Mouse (Mus musculus): Measurements from ENCODE around the gene Mfsd11. TPM values are rescaled to one million over a fixed set of nuclear protein-coding genes. Genes with fewer than 3 reads are reported as not detected.

Gene Mfsd11
- polyA plus RNA-seq, 1 experiment from 2014 or later, result 35.7 TPM

DNA sequence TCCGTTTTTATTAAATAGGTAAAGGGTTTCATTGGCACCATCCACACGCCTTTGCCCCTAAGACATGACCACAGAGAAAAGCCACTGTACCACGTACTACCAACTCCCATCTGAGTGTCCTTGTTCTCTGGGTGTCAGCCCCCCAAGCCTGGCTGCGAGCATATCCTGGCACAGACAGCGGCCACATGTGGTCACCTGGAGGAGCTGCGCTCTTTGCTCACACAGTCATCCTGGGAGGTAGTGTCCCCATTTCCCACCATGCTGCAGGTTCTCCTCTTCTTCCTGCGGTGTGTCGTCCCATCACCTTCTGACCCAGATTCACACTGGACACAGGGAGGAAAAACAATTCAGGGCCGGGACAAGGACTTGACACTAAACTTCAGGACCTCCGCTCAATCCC, 14.8 kb upstream of the Mfsd11 start:
- Histone ChIP-seq H3K9ac (replicated peaks; ENCODE audit: low read length) (no peak overlapping the region), H3K36me3 (replicated peaks; ENCODE audit: control insufficient read depth, insufficient read depth, low read depth, low read length) (peaks cover 14% of the 10 kb centered on the region), H3K4me2 (ENCODE audit: low read depth, low read length) (no peak overlapping the region), H3K27ac (replicated peaks; ENCODE audit: low read depth, low read length) (no peak overlapping the region), H3K9me3 (replicated peaks; ENCODE audit: control insufficient read depth, low read length) (no peaks in the 10 kb centered on the region), H3K27me3 (ENCODE audit: control insufficient read depth, insufficient read depth, low read length) (no peaks in the 10 kb centered on the region), H3K4me1 (ENCODE audit: control insufficient read depth, insufficient read depth, low read length) (no peaks in the 10 kb centered on the region; the same call in 1 of the 2 replicates), H3K4me3 (ENCODE audit: low read depth, low read length) (no peak overlapping the region)
- 94% methylated on average over 10 of the region's 10 CpGs for WGBS
- ATAC-seq (replicated peaks; ENCODE audit: insufficient number of reproducible peaks, low FRiP score, low TSS enrichment, low read depth) (no peak), DNase-seq (ENCODE audit: low spot score) (no peak)

DNA sequence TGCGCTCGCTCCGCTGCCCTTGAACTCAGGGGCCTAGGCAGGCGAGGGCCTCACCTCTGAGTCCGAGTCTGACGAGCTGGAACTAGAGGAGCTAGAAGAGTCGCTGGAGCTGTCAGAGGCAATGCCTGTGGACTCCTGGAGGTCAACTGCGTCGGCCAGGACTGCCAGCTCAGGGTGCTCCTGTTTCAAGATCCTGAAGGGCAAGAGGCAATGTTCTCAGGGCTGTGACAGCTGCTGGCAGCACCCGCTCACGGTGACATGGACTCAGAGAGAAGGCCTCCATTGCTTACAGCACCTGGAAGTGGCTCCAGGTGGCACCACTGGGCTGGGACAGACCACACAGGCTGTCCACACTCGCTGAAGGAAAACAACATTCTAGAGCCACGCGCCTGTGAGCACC, 13.3 kb upstream of the Mfsd11 start:
- peaks cover 14% of the 10 kb centered on the region for H3K36me3 ChIP-seq (replicated peaks; ENCODE audit: control insufficient read depth, insufficient read depth, low read depth, low read length)
- no peaks in the 10 kb centered on the region for H3K27me3 ChIP-seq (ENCODE audit: control insufficient read depth, insufficient read depth, low read length)
- no peak overlapping the region for H3K9ac ChIP-seq (replicated peaks; ENCODE audit: low read length)
- ATAC-seq (replicated peaks; ENCODE audit: insufficient number of reproducible peaks, low FRiP score, low TSS enrichment, low read depth) (no peak), DNase-seq (ENCODE audit: low spot score) (no peak)
- no peak overlapping the region for H3K4me2 ChIP-seq (ENCODE audit: low read depth, low read length)
- no peaks in the 10 kb centered on the region for H3K9me3 ChIP-seq (replicated peaks; ENCODE audit: control insufficient read depth, low read length)
- H3K4me3 ChIP-seq (ENCODE audit: low read depth, low read length), result no peak overlapping the region
- no peak overlapping the region for H3K27ac ChIP-seq (replicated peaks; ENCODE audit: low read depth, low read length)
- H3K4me1 ChIP-seq (ENCODE audit: control insufficient read depth, insufficient read depth, low read length), result no peaks in the 10 kb centered on the region; the same call in 1 of the 2 replicates
- 87% methylated on average over 14 of the region's 14 CpGs for WGBS

DNA sequence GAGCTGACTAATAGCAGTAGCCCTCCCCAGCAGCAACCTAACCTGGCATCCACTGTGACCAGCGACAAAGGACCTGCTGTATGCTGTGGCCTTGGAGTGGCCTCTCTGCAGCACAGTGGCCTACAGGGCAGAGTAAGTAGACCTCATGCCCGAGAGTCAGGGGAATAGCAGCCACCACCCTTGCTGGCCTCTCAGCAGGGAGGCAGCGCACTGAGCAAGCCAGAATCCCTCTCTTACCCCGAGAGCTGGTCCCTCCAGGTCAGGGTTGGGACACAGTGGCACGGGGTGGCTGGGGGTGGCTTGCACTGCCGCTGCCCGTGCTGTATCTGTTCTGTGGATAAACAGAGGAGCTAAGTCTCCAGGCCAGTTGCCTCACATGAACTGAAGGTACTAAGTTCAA, 12.6 kb upstream of the Mfsd11 start:
- DNase-seq (ENCODE audit: low spot score) (no peak), ATAC-seq (replicated peaks; ENCODE audit: insufficient number of reproducible peaks, low FRiP score, low TSS enrichment, low read depth) (no peak)
- WGBS, result 76% methylated on average over 7 of the region's 7 CpGs
- no peaks in the 10 kb centered on the region; the same call in none of the 2 replicates for H3K4me1 ChIP-seq (ENCODE audit: control insufficient read depth, insufficient read depth, low read length)
- H3K9ac ChIP-seq (replicated peaks; ENCODE audit: low read length), result no peak overlapping the region
- no peak overlapping the region for H3K27ac ChIP-seq (replicated peaks; ENCODE audit: low read depth, low read length)
- no peak overlapping the region for H3K4me2 ChIP-seq (ENCODE audit: low read depth, low read length)
- H3K36me3 ChIP-seq (replicated peaks; ENCODE audit: control insufficient read depth, insufficient read depth, low read depth, low read length), result peaks cover 11% of the 10 kb centered on the region
- no peaks in the 10 kb centered on the region for H3K27me3 ChIP-seq (ENCODE audit: control insufficient read depth, insufficient read depth, low read length)
- H3K4me3 ChIP-seq (ENCODE audit: low read depth, low read length), result no peak overlapping the region
- H3K9me3 ChIP-seq (replicated peaks; ENCODE audit: control insufficient read depth, low read length), result no peaks in the 10 kb centered on the region

DNA sequence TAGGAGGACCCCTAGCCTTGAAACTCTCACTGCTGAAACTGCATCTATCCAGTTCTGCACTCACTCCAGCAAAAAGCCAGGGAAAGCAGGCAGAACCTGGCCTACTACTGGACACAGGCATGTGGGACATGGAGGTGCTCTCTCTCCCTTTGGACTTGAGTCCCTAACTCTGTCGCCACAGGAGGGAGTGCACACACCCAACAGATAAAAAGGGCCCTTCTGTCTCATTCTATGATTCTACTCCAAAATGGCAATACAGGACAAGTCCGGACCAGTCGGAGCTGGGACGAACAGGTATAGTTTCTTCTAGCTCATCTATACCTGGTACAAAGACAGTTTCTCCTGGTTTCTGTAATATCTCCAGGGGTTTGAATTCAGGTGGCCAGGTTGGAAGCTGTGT, 11.5 kb upstream of the Mfsd11 start:
- Histone ChIP-seq H3K9me3 (replicated peaks; ENCODE audit: control insufficient read depth, low read length) (no peaks in the 10 kb centered on the region), H3K4me1 (ENCODE audit: control insufficient read depth, insufficient read depth, low read length) (no peaks in the 10 kb centered on the region; the same call in none of the 2 replicates), H3K27ac (replicated peaks; ENCODE audit: low read depth, low read length) (no peak overlapping the region), H3K9ac (replicated peaks; ENCODE audit: low read length) (no peak overlapping the region), H3K27me3 (ENCODE audit: control insufficient read depth, insufficient read depth, low read length) (no peaks in the 10 kb centered on the region), H3K4me2 (ENCODE audit: low read depth, low read length) (0 out of 2 replicates have a peak overlapping the region, but pooled peaks have one; percentile 10), H3K4me3 (ENCODE audit: low read depth, low read length) (no peak overlapping the region), H3K36me3 (replicated peaks; ENCODE audit: control insufficient read depth, insufficient read depth, low read depth, low read length) (peaks cover 11% of the 10 kb centered on the region)
- WGBS, result 87% methylated on average over 4 of the region's 4 CpGs
- DNase-seq (ENCODE audit: low spot score) (no peak), ATAC-seq (replicated peaks; ENCODE audit: insufficient number of reproducible peaks, low FRiP score, low TSS enrichment, low read depth) (no peak)

DNA sequence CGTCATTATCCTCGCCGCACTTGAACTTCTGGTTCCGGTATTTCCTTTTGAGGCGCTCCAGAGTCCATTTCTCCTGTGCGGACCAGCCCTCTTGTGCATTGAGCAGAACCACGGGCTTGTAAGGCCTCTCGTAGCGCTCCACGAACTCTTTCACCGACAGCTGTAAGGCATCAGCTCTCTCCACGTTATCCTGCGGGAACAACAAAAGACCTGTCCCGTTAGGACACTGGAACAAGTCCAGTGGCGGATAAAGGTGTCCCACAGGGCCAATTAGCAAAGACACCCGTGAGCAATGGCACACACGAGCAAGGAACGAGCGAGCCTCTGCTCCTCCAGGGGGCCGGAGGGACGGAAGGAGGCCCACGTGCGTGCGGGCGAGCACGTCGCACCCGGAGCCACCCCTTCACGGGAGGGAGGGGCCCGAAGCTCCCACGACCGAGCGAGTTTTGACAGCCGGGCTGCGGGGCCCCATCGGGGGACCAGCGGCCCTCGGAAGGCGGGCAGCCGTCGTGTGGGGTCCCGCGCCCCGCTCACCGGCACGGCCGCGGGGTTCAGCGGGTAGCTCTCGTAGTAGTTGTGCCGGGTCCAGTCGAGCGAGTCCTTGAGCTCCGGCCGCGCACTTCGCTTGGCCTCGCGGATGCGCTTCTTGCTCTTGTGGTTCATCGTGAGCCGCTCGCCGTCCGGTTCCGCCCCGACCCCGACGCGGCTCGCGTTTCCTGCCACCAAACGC, 9.5 kb upstream of the Mfsd11 start:
- Histone ChIP-seq H3K36me3 (replicated peaks; ENCODE audit: control insufficient read depth, insufficient read depth, low read depth, low read length) (no peaks in the 10 kb centered on the region; the same call in 1 of the 2 replicates), H3K4me3 (ENCODE audit: low read depth, low read length) (peak overlapping the region; percentile 83), H3K9me3 (replicated peaks; ENCODE audit: control insufficient read depth, low read length) (no peaks in the 10 kb centered on the region), H3K4me2 (ENCODE audit: low read depth, low read length) (peak overlapping the region; percentile 84), H3K4me1 (ENCODE audit: control insufficient read depth, insufficient read depth, low read length) (no peaks in the 10 kb centered on the region; the same call in none of the 2 replicates), H3K27me3 (ENCODE audit: control insufficient read depth, insufficient read depth, low read length) (no peaks in the 10 kb centered on the region), H3K27ac (replicated peaks; ENCODE audit: low read depth, low read length) (peak overlapping the region; percentile 96), H3K9ac (replicated peaks; ENCODE audit: low read length) (peak overlapping the region; percentile 89)
- under 1% methylated on average over 71 of the region's 73 CpGs for WGBS
- ATAC-seq (replicated peaks; ENCODE audit: insufficient number of reproducible peaks, low FRiP score, low TSS enrichment, low read depth), result peak; percentile 49
- peak; percentile 70 for DNase-seq (ENCODE audit: low spot score)

DNA sequence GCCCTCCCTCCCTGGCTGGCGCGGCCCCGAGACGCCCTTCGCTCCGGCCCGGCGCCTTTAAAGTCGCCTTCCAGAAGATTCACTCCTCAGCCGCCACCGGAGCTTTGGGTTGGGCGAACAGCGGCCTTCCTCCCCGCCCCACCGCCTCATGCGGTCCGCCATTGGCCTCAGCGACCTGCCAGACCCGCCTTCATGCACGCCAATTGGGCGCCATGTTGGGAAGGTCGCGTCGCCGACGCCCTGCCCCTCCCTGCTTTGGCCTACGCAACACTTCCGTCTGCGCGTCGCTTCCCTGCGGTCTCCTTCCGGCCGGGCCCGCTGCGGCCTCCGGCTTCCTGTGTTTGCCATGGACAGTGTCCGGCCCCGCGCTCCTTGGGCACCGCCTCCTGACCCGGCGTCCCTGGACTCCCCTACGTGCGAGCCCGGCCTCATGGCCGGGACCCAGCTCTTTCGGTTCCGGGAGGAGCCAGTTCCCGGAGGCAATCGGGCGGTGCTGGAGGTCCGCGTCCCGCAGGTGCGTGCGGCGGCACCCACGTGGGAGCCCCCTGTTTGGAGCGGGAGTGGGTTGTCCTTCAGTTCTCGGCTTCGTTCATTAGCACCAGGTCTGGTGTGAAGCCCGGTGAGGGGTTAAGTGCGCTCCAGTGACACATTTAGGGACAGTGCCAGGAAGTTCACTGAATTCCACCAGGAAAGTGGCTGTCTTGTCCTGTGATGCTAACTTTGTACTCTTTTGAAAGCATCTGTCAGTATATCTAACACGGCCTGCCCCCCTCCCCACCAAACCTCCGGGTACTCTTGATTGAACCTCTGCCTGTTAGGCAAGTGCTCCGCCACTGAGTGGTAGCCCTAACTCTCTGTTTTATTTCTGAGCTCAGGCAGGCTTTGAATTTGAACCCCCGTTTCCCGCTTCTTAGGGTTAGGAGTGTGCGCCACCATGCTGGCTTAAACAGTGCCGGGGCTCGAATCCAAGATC, 8.7 kb upstream of the Mfsd11 start, which contains the start of the genes Mettl23 and Jmjd6:
TSS of gene Mettl23 (plus strand) at position 18 of the 973 bp plus-strand sequence.
TSS of gene Jmjd6 (minus strand) at position 189 of the 973 bp plus-strand sequence.
- WGBS, result under 1% methylated on average over 65 of the region's 72 CpGs
- Histone ChIP-seq H3K36me3 (replicated peaks; ENCODE audit: control insufficient read depth, insufficient read depth, low read depth, low read length) (no peaks in the 10 kb centered on the region; the same call in 1 of the 2 replicates), H3K27me3 (ENCODE audit: control insufficient read depth, insufficient read depth, low read length) (no peaks in the 10 kb centered on the region), H3K9me3 (replicated peaks; ENCODE audit: control insufficient read depth, low read length) (no peaks in the 10 kb centered on the region), H3K4me1 (ENCODE audit: control insufficient read depth, insufficient read depth, low read length) (no peaks in the 10 kb centered on the region; the same call in none of the 2 replicates), H3K9ac (replicated peaks; ENCODE audit: low read length) (peak within 1 kb of the TSS; percentile 89), H3K27ac (replicated peaks; ENCODE audit: low read depth, low read length) (peak within 1 kb of the TSS; percentile 96), H3K4me2 (ENCODE audit: low read depth, low read length) (peak within 1 kb of the TSS; percentile 84), H3K4me3 (ENCODE audit: low read depth, low read length) (peak within 1 kb of the TSS; percentile 83)
- ATAC-seq (replicated peaks; ENCODE audit: insufficient number of reproducible peaks, low FRiP score, low TSS enrichment, low read depth), result peak; percentile 93
- peak; percentile 97 for DNase-seq (ENCODE audit: low spot score)

DNA sequence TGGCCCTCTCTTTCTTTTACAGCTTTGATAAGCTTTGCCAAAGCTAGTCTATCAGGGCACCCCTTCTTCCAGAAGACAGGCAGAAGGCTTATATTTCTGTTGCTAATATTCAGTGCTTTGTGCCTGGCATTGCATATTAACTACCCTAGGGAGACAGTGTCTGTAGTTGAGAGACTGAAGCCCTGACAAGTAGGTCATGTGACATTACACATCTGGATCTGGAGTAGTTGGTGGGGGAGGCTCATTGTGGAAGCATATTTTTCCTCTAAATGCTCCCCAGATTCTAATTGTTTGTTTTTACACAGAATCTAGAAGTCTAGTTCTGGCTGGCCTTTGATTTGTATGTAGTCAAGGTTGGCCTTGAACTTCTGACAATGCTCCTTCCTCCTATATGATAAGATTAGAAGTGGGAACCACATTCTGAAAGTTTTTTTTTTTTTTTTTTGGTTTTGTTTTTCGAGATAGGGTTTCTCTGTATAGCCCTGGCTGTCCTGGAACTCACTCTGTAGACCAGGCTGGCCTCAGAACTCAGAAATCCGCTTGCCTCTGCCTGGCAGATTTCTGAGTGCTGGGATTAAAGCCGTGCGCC, 5.6 kb upstream of the Mfsd11 start:
- ATAC-seq (replicated peaks; ENCODE audit: insufficient number of reproducible peaks, low FRiP score, low TSS enrichment, low read depth) (no peak), DNase-seq (ENCODE audit: low spot score) (no peak)
- Histone ChIP-seq H3K36me3 (replicated peaks; ENCODE audit: control insufficient read depth, insufficient read depth, low read depth, low read length) (peaks cover 3% of the 10 kb centered on the region), H3K9me3 (replicated peaks; ENCODE audit: control insufficient read depth, low read length) (no peaks in the 10 kb centered on the region), H3K9ac (replicated peaks; ENCODE audit: low read length) (no peak overlapping the region), H3K4me3 (ENCODE audit: low read depth, low read length) (no peak overlapping the region), H3K27me3 (ENCODE audit: control insufficient read depth, insufficient read depth, low read length) (no peaks in the 10 kb centered on the region), H3K27ac (replicated peaks; ENCODE audit: low read depth, low read length) (no peak overlapping the region), H3K4me1 (ENCODE audit: control insufficient read depth, insufficient read depth, low read length) (no peaks in the 10 kb centered on the region; the same call in 1 of the 2 replicates), H3K4me2 (ENCODE audit: low read depth, low read length) (no peak overlapping the region)
- WGBS, result 84% methylated on average over 4 of the region's 4 CpGs
